Mouse (Mus musculus) kidney, adult 11 months (tissue): ENCODE data around the gene Olfr25.

Experiments
- DNase-seq: peaks from one replicate; pipeline ENCODE4 v3.0.0; 2022

The Olfr25 gene

DNA sequence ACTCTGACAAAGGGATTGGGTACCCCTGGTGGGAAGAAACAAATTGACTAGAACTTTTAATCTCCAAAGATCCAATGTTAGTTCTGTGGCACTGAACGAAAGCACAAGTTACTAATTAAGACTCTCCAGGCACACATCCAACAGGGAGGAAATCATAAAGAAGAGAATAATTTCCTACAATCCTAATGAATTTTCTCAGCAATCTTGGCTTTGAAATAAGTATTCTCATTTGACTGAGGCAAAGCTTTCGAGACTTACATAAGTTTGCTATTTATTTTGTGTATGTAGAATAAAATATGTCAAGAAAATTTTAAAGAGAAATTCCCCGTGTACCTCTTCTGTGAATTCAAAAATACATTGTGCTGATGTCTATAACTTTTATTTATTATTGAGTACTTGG is at the start of gene Olfr25:
TSS of gene Olfr25 (plus strand) at position 301 of the 400 bp plus-strand sequence.
- DNase-seq = no peak

DNA sequence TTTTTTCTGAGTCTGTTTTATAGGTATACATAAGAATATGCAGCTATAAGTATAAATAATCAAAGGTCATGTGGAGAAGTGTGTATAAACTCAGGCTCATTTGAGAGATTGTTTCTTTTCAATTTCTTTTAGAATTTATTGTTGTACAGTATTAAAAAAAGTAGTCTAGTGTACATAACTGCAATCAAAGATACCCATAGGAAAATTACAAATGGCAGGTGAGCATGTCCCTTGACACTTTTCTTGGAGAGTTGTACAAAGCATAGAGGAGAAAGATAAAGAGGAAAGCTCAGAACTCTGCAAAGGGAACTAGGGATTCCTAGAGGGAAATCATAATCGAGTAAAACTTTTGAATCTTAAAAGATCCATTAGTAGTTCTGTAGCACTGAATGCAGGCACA is 38.1 kb upstream of the Olfr25 start, which contains the start of gene Olfr896-ps1:
TSS of gene Olfr896-ps1 (plus strand) at position 301 of the 400 bp plus-strand sequence.
- DNase-seq = no peak

DNA sequence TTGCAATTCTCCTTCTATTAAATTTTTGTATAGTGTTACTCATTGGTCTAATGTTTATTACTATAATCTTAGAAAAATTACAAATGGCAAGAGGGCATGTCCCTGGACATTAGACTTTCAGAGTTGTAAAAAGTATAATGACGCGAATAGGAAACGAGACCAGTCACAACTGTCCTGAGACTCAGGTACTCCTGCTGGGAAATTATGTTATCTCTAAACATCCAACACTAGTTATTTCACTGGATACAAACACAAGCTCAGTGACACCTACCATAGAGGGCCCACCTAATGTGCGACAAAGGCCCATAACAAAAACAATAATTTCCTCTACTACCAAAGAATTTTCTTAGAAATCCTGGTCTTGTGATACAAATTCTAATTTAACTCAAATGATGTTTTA is 19.3 kb downstream of the Olfr25 start, which contains the start of gene Olfr898:
TSS of gene Olfr898 (plus strand) at position 301 of the 400 bp plus-strand sequence.
- DNase-seq = no peak

- DNase-seq = no peak
Observed at GRCm38 (mm10) chr9:38366596-38366995, 37.7 kb downstream of the Olfr25 start, which contains the start of gene Olfr250. TSS of gene Olfr250 (plus strand) at chr9:38366896.

GRCm38 (mm10) chr9:38376786-38377185 is 47.9 kb downstream of the Olfr25 start, which contains the start of gene Olfr251:
TSS of gene Olfr251 (plus strand) at chr9:38377086.
- DNase-seq = no peak
